Mouse (Mus musculus): ENCODE data around the gene Glo1. TPM values are rescaled to one million over a fixed set of nuclear protein-coding genes. Genes with fewer than 3 reads are reported as not detected.

Glo1 gene
- polyA plus RNA-seq, 1 experiment: 181 TPM

DNA sequence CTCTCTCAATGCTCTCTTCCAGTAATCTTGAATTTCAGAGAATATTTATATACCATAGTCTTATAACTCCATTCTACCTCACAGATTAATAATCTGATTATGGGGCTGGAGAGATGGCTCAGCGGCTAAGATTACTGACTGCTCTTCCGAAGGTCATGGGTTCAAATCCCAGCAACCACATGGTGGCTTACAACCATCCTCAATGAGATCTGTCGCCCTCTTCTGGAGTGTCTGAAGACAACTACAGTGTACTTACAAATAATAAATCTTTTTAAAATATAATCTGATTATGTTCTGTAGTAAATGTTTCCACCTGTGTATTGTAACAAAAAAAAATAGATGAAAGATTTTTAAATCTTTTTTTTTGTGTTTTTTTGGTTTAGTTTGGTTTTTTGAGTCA is 44.4 kb downstream of the Glo1 start:
- no peak overlapping the region for H3K4me2 ChIP-seq (ENCODE audit: low read depth)
- TF ChIP-seq TCF3 (IDR thresholded peaks at IDR 0.05; ENCODE audit: insufficient read length, low read depth): no peak
- no peak for TF ChIP-seq POLR2A (IDR thresholded peaks at IDR 0.05; ENCODE audit: insufficient read length, low read depth)
- no peak for TF ChIP-seq SRF (IDR thresholded peaks at IDR 0.05; ENCODE audit: control insufficient read depth, insufficient read length, low read depth)
- no peak for TF ChIP-seq MAX (IDR thresholded peaks at IDR 0.05; ENCODE audit: low read depth)
- no peak for TF ChIP-seq MYOG (IDR thresholded peaks at IDR 0.05; ENCODE audit: control insufficient read depth in 1 of 3, insufficient read depth in 1 of 3, insufficient read length in 2 of 3, low read depth in 2 of 3)
- no peak for TF ChIP-seq REST (IDR thresholded peaks at IDR 0.05; ENCODE audit: insufficient read depth, insufficient read length)
- no peak for TF ChIP-seq E2F4 (IDR thresholded peaks at IDR 0.05; ENCODE audit: insufficient read depth)
- no peak for TF ChIP-seq MYOD1 (IDR thresholded peaks at IDR 0.05; ENCODE audit: control insufficient read depth in 1 of 3, insufficient read length in 2 of 3, low read depth in 2 of 3)
- no peak for TF ChIP-seq CEBPB (IDR thresholded peaks at IDR 0.05; ENCODE audit: insufficient read depth, poor library complexity, severe bottlenecking)
- TF ChIP-seq TCF12 (IDR thresholded peaks at IDR 0.05; ENCODE audit: insufficient read depth, poor library complexity, severe bottlenecking): no peak
- no peak for TF ChIP-seq USF1 (IDR thresholded peaks at IDR 0.05; ENCODE audit: low read depth)
- no peak for TF ChIP-seq POLR2AphosphoS2 (IDR thresholded peaks at IDR 0.05; ENCODE audit: insufficient read length, low read depth)

DNA sequence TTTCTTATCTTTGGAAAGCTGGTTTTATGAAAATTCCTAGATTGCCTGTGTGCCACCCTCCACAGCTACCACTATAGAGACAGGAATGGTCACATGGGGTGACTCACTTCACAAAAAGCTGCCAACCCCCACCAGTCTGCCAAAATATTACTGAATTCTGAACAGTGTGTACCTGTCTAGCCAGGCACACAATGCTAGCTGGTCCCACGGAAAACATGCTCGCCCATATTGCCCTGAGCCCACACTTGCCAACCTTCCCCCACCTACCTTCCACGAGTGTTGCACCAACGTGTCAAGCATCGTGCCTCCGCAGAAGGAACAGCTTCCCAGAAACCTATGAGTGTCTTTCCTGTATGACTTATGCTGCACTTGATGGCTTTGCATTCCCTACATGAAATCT is 45.5 kb downstream of the Glo1 start:
- Histone ChIP-seq H3ac (ENCODE audit: control insufficient read depth, insufficient read length) (no peak overlapping the region), H3K36me3 (ENCODE audit: control insufficient read depth, insufficient read depth) (no peaks in the 10 kb centered on the region), H3K4me3 (no peak overlapping the region), H3K4me2 (ENCODE audit: low read depth) (no peak overlapping the region), H3K79me2 (ENCODE audit: control insufficient read depth, insufficient read depth) (no peaks in the 10 kb centered on the region), H3K27me3 (ENCODE audit: control insufficient read depth, insufficient read depth, insufficient read length) (no peaks in the 10 kb centered on the region)
- TF ChIP-seq POLR2AphosphoS2 (IDR thresholded peaks at IDR 0.05; ENCODE audit: insufficient read length, low read depth) (no peak), USF1 (IDR thresholded peaks at IDR 0.05; ENCODE audit: low read depth) (peak; percentile 42)

More for the DNA sequence above, 44.4 kb downstream of the Glo1 start:
- no peaks in the 10 kb centered on the region for H3K79me2 ChIP-seq (ENCODE audit: control insufficient read depth, insufficient read depth)
- H3ac ChIP-seq (ENCODE audit: control insufficient read depth, insufficient read length): no peak overlapping the region
- no peaks in the 10 kb centered on the region for H3K27me3 ChIP-seq (ENCODE audit: control insufficient read depth, insufficient read depth, insufficient read length)
- H3K4me3 ChIP-seq: no peak overlapping the region
- H3K36me3 ChIP-seq (ENCODE audit: control insufficient read depth, insufficient read depth): no peaks in the 10 kb centered on the region

DNA sequence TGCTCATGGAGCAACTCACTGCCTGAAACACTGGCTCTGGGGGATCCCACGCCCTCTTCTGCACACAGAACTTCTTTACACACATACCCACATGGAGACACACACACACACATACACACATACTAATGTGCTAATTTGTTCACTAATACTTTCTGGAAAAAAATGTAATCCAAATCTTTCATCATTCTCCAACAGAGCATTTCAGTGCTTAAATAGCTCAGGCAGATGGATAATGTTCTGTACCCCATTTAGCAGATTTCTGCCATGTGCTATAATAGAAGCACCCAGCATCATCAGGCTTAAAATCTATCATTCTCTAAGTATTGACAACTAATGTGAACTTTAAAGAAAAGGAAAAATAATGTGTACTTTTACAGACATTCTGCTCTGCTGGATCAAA is 45.9 kb downstream of the Glo1 start:
- Histone ChIP-seq H3ac (ENCODE audit: control insufficient read depth, insufficient read length) (no peak overlapping the region), H3K36me3 (ENCODE audit: control insufficient read depth, insufficient read depth) (no peaks in the 10 kb centered on the region), H3K4me2 (ENCODE audit: low read depth) (no peak overlapping the region), H3K79me2 (ENCODE audit: control insufficient read depth, insufficient read depth) (no peaks in the 10 kb centered on the region), H3K4me3 (no peak overlapping the region), H3K27me3 (ENCODE audit: control insufficient read depth, insufficient read depth, insufficient read length) (no peaks in the 10 kb centered on the region)
- no peak for TF ChIP-seq TCF3 (IDR thresholded peaks at IDR 0.05; ENCODE audit: insufficient read length, low read depth)
- no peak for TF ChIP-seq SRF (IDR thresholded peaks at IDR 0.05; ENCODE audit: control insufficient read depth, insufficient read length, low read depth)
- TF ChIP-seq POLR2A (IDR thresholded peaks at IDR 0.05; ENCODE audit: insufficient read length, low read depth): no peak
- TF ChIP-seq REST (IDR thresholded peaks at IDR 0.05; ENCODE audit: insufficient read depth, insufficient read length): no peak
- TF ChIP-seq MYOG (IDR thresholded peaks at IDR 0.05; ENCODE audit: control insufficient read depth in 1 of 3, insufficient read depth in 1 of 3, insufficient read length in 2 of 3, low read depth in 2 of 3): no peak
- no peak for TF ChIP-seq MAX (IDR thresholded peaks at IDR 0.05; ENCODE audit: low read depth)

DNA sequence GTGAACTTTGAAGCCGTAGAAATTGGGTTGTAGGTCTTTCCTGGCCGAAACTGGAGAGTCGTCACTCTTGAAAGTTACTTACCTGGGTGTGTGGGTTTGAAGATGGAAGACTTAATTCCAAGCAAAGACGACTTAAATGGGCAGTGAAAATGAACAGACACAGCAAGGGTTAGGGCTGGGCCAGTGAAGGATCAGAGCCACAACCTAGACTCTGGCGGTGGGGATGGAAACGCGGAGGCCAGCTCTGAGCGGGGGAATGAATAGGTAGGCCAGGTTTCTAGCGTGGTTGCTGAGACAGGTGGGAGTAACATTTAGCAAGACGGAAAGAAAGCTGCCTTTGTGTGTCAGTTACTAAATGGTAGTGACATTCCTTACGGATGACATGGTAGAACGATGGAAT is 49.7 kb downstream of the Glo1 start:
- Histone ChIP-seq H3K36me3 (ENCODE audit: control insufficient read depth, insufficient read depth) (no peaks in the 10 kb centered on the region), H3ac (ENCODE audit: control insufficient read depth, insufficient read length) (peak overlapping the region; percentile 62), H3K79me2 (ENCODE audit: control insufficient read depth, insufficient read depth) (peaks cover 5% of the 10 kb centered on the region), H3K27me3 (ENCODE audit: control insufficient read depth, insufficient read depth, insufficient read length) (no peaks in the 10 kb centered on the region), H3K4me2 (ENCODE audit: low read depth) (peak overlapping the region; percentile 87), H3K4me3 (peak overlapping the region; percentile 77)
- TF ChIP-seq CEBPB (IDR thresholded peaks at IDR 0.05; ENCODE audit: insufficient read depth, poor library complexity, severe bottlenecking) (no peak), TCF12 (IDR thresholded peaks at IDR 0.05; ENCODE audit: insufficient read depth, poor library complexity, severe bottlenecking) (no peak), MYOG (IDR thresholded peaks at IDR 0.05; ENCODE audit: control insufficient read depth in 1 of 3, insufficient read depth in 1 of 3, insufficient read length in 2 of 3, low read depth in 2 of 3) (no peak), TCF3 (IDR thresholded peaks at IDR 0.05; ENCODE audit: insufficient read length, low read depth) (no peak), USF1 (IDR thresholded peaks at IDR 0.05; ENCODE audit: low read depth) (no peak), POLR2AphosphoS2 (IDR thresholded peaks at IDR 0.05; ENCODE audit: insufficient read length, low read depth) (no peak), MYOD1 (IDR thresholded peaks at IDR 0.05; ENCODE audit: control insufficient read depth in 1 of 3, insufficient read length in 2 of 3, low read depth in 2 of 3) (no peak), SRF (IDR thresholded peaks at IDR 0.05; ENCODE audit: control insufficient read depth, insufficient read length, low read depth) (no peak), MAX (IDR thresholded peaks at IDR 0.05; ENCODE audit: low read depth) (no peak)

DNA sequence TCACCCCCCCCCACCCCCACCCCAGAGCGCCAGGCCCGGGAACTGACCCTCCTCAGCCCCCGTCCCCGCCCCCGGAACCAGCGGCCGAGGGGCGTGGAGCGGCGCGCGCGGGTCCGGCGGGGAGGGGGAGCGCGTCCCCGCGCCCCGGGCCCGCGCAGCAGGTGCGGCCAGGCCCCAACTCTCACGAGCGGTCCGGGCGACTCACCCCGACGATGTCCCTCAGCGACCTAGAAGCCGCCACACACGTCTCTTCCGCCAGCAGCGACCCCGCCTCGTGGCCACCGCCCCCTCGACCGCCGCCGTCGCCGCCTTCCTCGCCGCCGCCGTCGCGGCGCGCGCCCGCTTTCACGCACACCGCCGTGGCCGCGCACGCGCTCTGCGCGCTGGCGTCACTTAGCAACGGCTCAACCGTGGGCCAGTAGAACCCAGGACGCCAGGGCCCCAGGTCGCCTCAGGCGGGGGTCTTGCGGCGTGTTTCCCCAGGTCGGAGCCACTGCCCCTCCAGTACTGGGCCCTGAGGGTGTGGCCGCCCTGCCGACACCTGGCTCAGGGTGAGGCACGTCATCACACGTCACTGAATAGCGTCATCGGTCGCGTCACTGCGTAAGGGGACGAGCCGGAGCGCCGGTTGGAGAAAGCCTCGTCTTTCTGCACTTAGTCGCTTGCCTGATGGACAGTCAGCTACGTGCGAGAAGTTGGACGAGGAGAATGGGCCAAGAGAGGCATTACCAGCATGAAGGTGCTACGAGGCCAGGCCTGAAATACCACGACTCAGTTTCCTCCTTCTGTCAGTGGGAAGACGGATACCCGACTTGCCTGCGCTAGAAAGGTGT is 50.5 kb downstream of the Glo1 start, which contains the start of gene Btbd9:
Gene Btbd9 (minus strand): TSS at position 548 of the 833 bp plus-strand sequence.
- TF ChIP-seq MYOD1 (IDR thresholded peaks at IDR 0.05; ENCODE audit: control insufficient read depth in 1 of 3, insufficient read length in 2 of 3, low read depth in 2 of 3): peak in 2 of 3 experiments; percentile 62 to 66
- no peak for TF ChIP-seq MAX (IDR thresholded peaks at IDR 0.05; ENCODE audit: low read depth)
- peak; percentile 65 for TF ChIP-seq POLR2AphosphoS2 (IDR thresholded peaks at IDR 0.05; ENCODE audit: insufficient read length, low read depth)
- TF ChIP-seq TCF12 (IDR thresholded peaks at IDR 0.05; ENCODE audit: insufficient read depth, poor library complexity, severe bottlenecking): no peak
- no peak for TF ChIP-seq CEBPB (IDR thresholded peaks at IDR 0.05; ENCODE audit: insufficient read depth, poor library complexity, severe bottlenecking)
- peak; percentile 37 for TF ChIP-seq SRF (IDR thresholded peaks at IDR 0.05; ENCODE audit: control insufficient read depth, insufficient read length, low read depth)
- peak; percentile 81 for TF ChIP-seq POLR2A (IDR thresholded peaks at IDR 0.05; ENCODE audit: insufficient read length, low read depth)
- TF ChIP-seq MYOG (IDR thresholded peaks at IDR 0.05; ENCODE audit: control insufficient read depth in 1 of 3, insufficient read depth in 1 of 3, insufficient read length in 2 of 3, low read depth in 2 of 3): peak in 2 of 3 experiments; percentile 46 to 57
- TF ChIP-seq REST (IDR thresholded peaks at IDR 0.05; ENCODE audit: insufficient read depth, insufficient read length): no peak
- TF ChIP-seq E2F4 (IDR thresholded peaks at IDR 0.05; ENCODE audit: insufficient read depth): no peak
- H3K36me3 ChIP-seq (ENCODE audit: control insufficient read depth, insufficient read depth): no peaks in the 10 kb centered on the region
- peaks cover 8% of the 10 kb centered on the region for H3K79me2 ChIP-seq (ENCODE audit: control insufficient read depth, insufficient read depth)
- peak within 1 kb of the TSS; percentile 87 for H3K4me2 ChIP-seq (ENCODE audit: low read depth)
- no peaks in the 10 kb centered on the region for H3K27me3 ChIP-seq (ENCODE audit: control insufficient read depth, insufficient read depth, insufficient read length)
- peak within 1 kb of the TSS; percentile 77 for H3K4me3 ChIP-seq
- peak within 1 kb of the TSS; percentile 62 for H3ac ChIP-seq (ENCODE audit: control insufficient read depth, insufficient read length)

Data from myocyte (in vitro differentiated cells).